In the genomic region with DNA sequence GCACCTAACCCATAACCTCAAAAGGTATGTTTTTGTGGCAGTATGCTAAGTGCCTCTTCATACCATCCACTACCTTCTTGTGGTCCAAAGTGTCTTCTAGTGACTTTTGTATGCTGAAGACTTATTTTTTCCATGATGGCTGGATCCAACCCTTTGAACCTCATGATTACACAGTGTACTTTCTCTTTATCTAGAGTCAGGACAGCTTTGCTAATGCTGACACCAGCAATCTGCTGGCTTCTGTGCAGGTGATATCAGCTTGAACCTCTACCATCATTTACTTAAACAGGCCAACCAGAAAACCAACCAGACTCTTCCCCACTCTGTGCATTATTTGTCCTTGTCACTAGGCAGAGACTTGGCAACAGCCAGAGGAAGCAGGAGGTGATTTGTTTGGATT, we compare ENCODE assay signal across 28 mouse cellular contexts. TPM values are rescaled to one million over a fixed set of nuclear protein-coding genes. Genes with fewer than 3 reads are reported as not detected.
"Had no signal": no experiment of that assay in that cellular context is flagged by ENCODE, and none has a peak within 500 bp of the region (broad histone marks: within the 10 kb centered on the region; RNA-seq: fewer than 3 reads in every experiment).

No protein-coding gene starts in this region.

- H3K9ac ChIP-seq: embryonic facial prominence, embryonic 12.5 days; embryonic facial prominence, embryonic 13.5 days; embryonic facial prominence, embryonic 15.5 days; forebrain, embryonic 12.5 days; forebrain, embryonic 13.5 days; forebrain, embryonic 15.5 days; forebrain, postnatal 0 days had no signal

- H3K27ac ChIP-seq: embryonic facial prominence, embryonic 10.5 days; embryonic facial prominence, embryonic 12.5 days; embryonic facial prominence, embryonic 13.5 days; embryonic facial prominence, embryonic 15.5 days; forebrain, embryonic 10.5 days; forebrain, embryonic 12.5 days; forebrain, embryonic 13.5 days; forebrain, embryonic 15.5 days; gastrocnemius, adult 2 months had no signal

- H3K27me3 ChIP-seq: embryonic facial prominence, embryonic 12.5 days; embryonic facial prominence, embryonic 13.5 days; embryonic facial prominence, embryonic 15.5 days; forebrain, embryonic 12.5 days; forebrain, embryonic 13.5 days; forebrain, embryonic 15.5 days had no signal

- H3K36me3 ChIP-seq: embryonic facial prominence, embryonic 10.5 days; embryonic facial prominence, embryonic 12.5 days; embryonic facial prominence, embryonic 13.5 days; embryonic facial prominence, embryonic 15.5 days; forebrain, embryonic 10.5 days; forebrain, embryonic 12.5 days; forebrain, embryonic 15.5 days had no signal

- H3K4me1 ChIP-seq: embryonic facial prominence, embryonic 10.5 days; embryonic facial prominence, embryonic 12.5 days; embryonic facial prominence, embryonic 13.5 days; embryonic facial prominence, embryonic 15.5 days; forebrain, embryonic 10.5 days; forebrain, embryonic 12.5 days; forebrain, embryonic 13.5 days; forebrain, embryonic 15.5 days had no signal

- H3K4me3 ChIP-seq: embryonic facial prominence, embryonic 10.5 days; embryonic facial prominence, embryonic 12.5 days; embryonic facial prominence, embryonic 13.5 days; embryonic facial prominence, embryonic 15.5 days; erythroblast, embryonic 14.5 days; forebrain, embryonic 10.5 days; forebrain, embryonic 12.5 days; forebrain, embryonic 13.5 days; forebrain, embryonic 15.5 days; gastrocnemius, adult 2 months had no signal

- H3K9me3 ChIP-seq: embryonic facial prominence, embryonic 10.5 days; embryonic facial prominence, embryonic 12.5 days; embryonic facial prominence, embryonic 13.5 days; embryonic facial prominence, embryonic 15.5 days; forebrain, embryonic 10.5 days; forebrain, embryonic 12.5 days; forebrain, embryonic 13.5 days; forebrain, embryonic 15.5 days had no signal

- ATAC-seq: forebrain, embryonic 13.5 days; forebrain, embryonic 14.5 days; forebrain, embryonic 15.5 days; forebrain, embryonic 16.5 days; forebrain, postnatal 0 days had no signal

- DNase-seq: cerebellum, adult 18-20 months; cerebellum, adult 2 months; cerebellum, adult 8-10 months; cerebellum, adult 9-10 months; cerebellum, adult 9-11 months; cerebellum, postnatal 10 days; cerebellum, postnatal 14 days; cerebellum, postnatal 25 days; cerebellum, postnatal 36 days; embryo, embryonic 11 days; forebrain, postnatal 0 days; gastrocnemius, adult 2 months; gastrocnemius, postnatal 10 days; gastrocnemius, postnatal 14 days; gastrocnemius, postnatal 25 days; gastrocnemius, postnatal 36 days; heart, adult 11 months had no signal

- H3K4me2 ChIP-seq: embryonic facial prominence, embryonic 12.5 days; embryonic facial prominence, embryonic 13.5 days; embryonic facial prominence, embryonic 15.5 days; forebrain, embryonic 12.5 days; forebrain, embryonic 13.5 days; forebrain, embryonic 15.5 days had no signal

RNA-seq across cellular contexts. Expression of a gene that starts 39.6 kb away (rescaled TPM):
- polyA plus RNA-seq: erythroblast, embryonic 14.5 days had no signal
